Mouse (Mus musculus): ENCODE data around the gene Slit3. TPM values are rescaled to one million over a fixed set of nuclear protein-coding genes. Genes with fewer than 3 reads are reported as not detected.

Slit3 gene
- total and polyA plus RNA-seq, 3 experiments = 0.55 to 4.8 (median 2.8) TPM

GRCm38 (mm10) chr11:35693136-35693535 is 572.1 kb downstream of the Slit3 start:
- in situ Hi-C loops (cut with MboI; ENCODE audit: low pct_ligation_motif_present, low pct_unique_long_range_greater_than_20kb, low sequenced_read_pairs) (loop anchor here (10.0 to 25.0 kb wide), 3 partner anchors 152 to 806 kb away; partner anchors contain the start of gene Wwc1), dilution Hi-C loops (cut with MboI; ENCODE audit: extremely low pct_ligation_motif_present, extremely low pct_unique_long_range_greater_than_20kb, low sequenced_read_pairs) (no loop called here)
- Histone ChIP-seq H3K36me3 (replicated peaks in 1 of 2; ENCODE audit: control insufficient read depth in 1 of 2, insufficient read depth in 1 of 2, low read length in 1 of 2) (peaks cover 0 to 47% of the 10 kb centered on the region in 2 experiments), H3K27ac (ENCODE audit: insufficient read depth, low read depth) (no peak overlapping the region), H3K4me3 (replicated peaks in 1 of 3; ENCODE audit: low read depth in 2 of 3, low read length in 2 of 3, poor library complexity in 1 of 3) (no peak overlapping the region), H3K9me3 (replicated peaks; ENCODE audit: low read length) (peaks cover 2% of the 10 kb centered on the region), H3K79me2 (replicated peaks; ENCODE audit: control insufficient read depth, extremely low read depth, insufficient read depth, poor library complexity, severe bottlenecking) (no peaks in the 10 kb centered on the region), H3K9ac (ENCODE audit: insufficient read depth, low read depth) (no peak overlapping the region), H3K4me1 (ENCODE audit: control insufficient read depth in 1 of 2, insufficient read depth in 2 of 2) (peaks cover 0 to 19% of the 10 kb centered on the region in 2 experiments; a peak in 2 of 4 replicates), H3K4me2 (ENCODE audit: insufficient read depth, low read depth, poor library complexity, severe bottlenecking) (no peak overlapping the region), H3K27me3 (replicated peaks) (no peaks in the 10 kb centered on the region)
- TF ChIP-seq RAD21 (IDR thresholded peaks at IDR 0.05; ENCODE audit: low read depth, low read length) (peak; percentile 95), MAZ (IDR thresholded peaks at IDR 0.05; ENCODE audit: low read depth, low read length) (peak; percentile 73; the same call in 1 of the 2 replicates), CTCF (conservative IDR thresholded peaks at IDR 0.05 in 1 of 2, IDR thresholded peaks at IDR 0.05 in 1 of 2; ENCODE audit: low read depth in 2 of 2, low read length in 2 of 2) (peak; percentile 92 to 97), SMC3 (IDR thresholded peaks at IDR 0.05; ENCODE audit: low read depth, low read length) (peak; percentile 78), JUN (IDR thresholded peaks at IDR 0.05; ENCODE audit: insufficient read depth, low read depth, low read length) (no peak), ZC3H11A (IDR thresholded peaks at IDR 0.05; ENCODE audit: low read depth, low read length) (peak; percentile 13; the same call in 1 of the 2 replicates), SIN3A (IDR thresholded peaks at IDR 0.05; ENCODE audit: low read length) (no peak), E2F4 (IDR thresholded peaks at IDR 0.05; ENCODE audit: insufficient replicate concordance, low read depth, low read length) (no peak)
- peak; percentile 73 for DNase-seq (ENCODE audit: extremely low read depth)

DNA sequence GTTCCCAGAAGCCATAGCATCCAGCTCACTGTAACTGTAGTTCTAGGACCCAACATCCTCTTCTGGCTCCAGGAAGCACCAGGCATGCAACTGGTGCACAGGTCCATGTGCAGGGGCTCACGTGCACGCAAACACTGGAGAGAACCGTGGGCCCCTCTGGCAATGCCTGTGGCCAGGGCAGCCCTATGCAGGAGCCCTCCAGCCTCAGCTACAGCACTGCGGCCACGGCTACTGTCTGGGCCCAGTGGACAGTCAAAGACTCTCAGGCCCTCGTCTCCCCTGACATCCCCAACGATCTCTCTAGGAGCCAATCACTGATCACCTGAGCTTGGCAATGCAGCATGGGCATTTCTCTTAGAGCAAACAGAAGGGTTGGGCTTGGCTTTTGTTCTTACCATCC is 572.6 kb downstream of the Slit3 start:
- dilution Hi-C loops (cut with MboI; ENCODE audit: extremely low pct_ligation_motif_present, extremely low pct_unique_long_range_greater_than_20kb, low sequenced_read_pairs) = no loop called here
- peaks cover 1% of the 10 kb centered on the region for H3K9me3 ChIP-seq (replicated peaks; ENCODE audit: low read length)
- TF ChIP-seq UBTF (IDR thresholded peaks at IDR 0.05; ENCODE audit: low read depth, low read length) (no peak), BHLHE40 (IDR thresholded peaks at IDR 0.05; ENCODE audit: low read depth, low read length) (no peak), POLR2AphosphoS2 (IDR thresholded peaks at IDR 0.05; ENCODE audit: low read depth, low read length) (no peak), EP300 (IDR thresholded peaks at IDR 0.05; ENCODE audit: low read length) (no peak), PAX5 (IDR thresholded peaks at IDR 0.05; ENCODE audit: low read length) (no peak), JUN (IDR thresholded peaks at IDR 0.05; ENCODE audit: insufficient read depth, low read depth, low read length) (no peak), JUND (conservative IDR thresholded peaks at IDR 0.05; ENCODE audit: low read depth, low read length) (no peak), CTCF (conservative IDR thresholded peaks at IDR 0.05 in 1 of 2, IDR thresholded peaks at IDR 0.05 in 1 of 2; ENCODE audit: low read depth in 2 of 2, low read length in 2 of 2) (no peak), HCFC1 (IDR thresholded peaks at IDR 0.05; ENCODE audit: low read depth, low read length) (no peak), IRF4 (IDR thresholded peaks at IDR 0.05; ENCODE audit: low read depth, low read length) (no peak), ZKSCAN1 (IDR thresholded peaks at IDR 0.05; ENCODE audit: borderline replicate concordance, low read depth, low read length) (no peak), ZNF384 (IDR thresholded peaks at IDR 0.05; ENCODE audit: low read depth, low read length) (no peak), USF2 (conservative IDR thresholded peaks at IDR 0.05; ENCODE audit: low read depth, low read length) (no peak), MAFK (IDR thresholded peaks at IDR 0.05; ENCODE audit: insufficient replicate concordance, low read length) (no peak), NRF1 (IDR thresholded peaks at IDR 0.05; ENCODE audit: low read depth, low read length) (no peak), CHD1 (IDR thresholded peaks at IDR 0.05; ENCODE audit: low read depth, low read length) (no peak), TCF12 (IDR thresholded peaks at IDR 0.05; ENCODE audit: low read depth, low read length) (no peak), MEF2A (IDR thresholded peaks at IDR 0.05; ENCODE audit: borderline replicate concordance, low read depth, low read length) (no peak), NELFE (IDR thresholded peaks at IDR 0.05; ENCODE audit: low read depth, low read length) (no peak), TBP (conservative IDR thresholded peaks at IDR 0.05; ENCODE audit: low read depth, low read length) (no peak)
- H3K27me3 ChIP-seq (replicated peaks) = no peaks in the 10 kb centered on the region
- H3K27ac ChIP-seq (ENCODE audit: insufficient read depth, low read depth) = no peak overlapping the region
- H3K9ac ChIP-seq (ENCODE audit: insufficient read depth, low read depth) = no peak overlapping the region
- no peak overlapping the region for H3K4me2 ChIP-seq (ENCODE audit: insufficient read depth, low read depth, poor library complexity, severe bottlenecking)
- in situ Hi-C loops (cut with MboI; ENCODE audit: low pct_ligation_motif_present, low pct_unique_long_range_greater_than_20kb, low sequenced_read_pairs) = loop anchor here (10.0 to 25.0 kb wide), 3 partner anchors 151 to 806 kb away; partner anchors contain the start of gene Wwc1
- H3K36me3 ChIP-seq (replicated peaks in 1 of 2; ENCODE audit: control insufficient read depth in 1 of 2, insufficient read depth in 1 of 2, low read length in 1 of 2) = peaks cover 0 to 46% of the 10 kb centered on the region in 2 experiments
- H3K4me1 ChIP-seq (ENCODE audit: control insufficient read depth in 1 of 2, insufficient read depth in 2 of 2) = peaks cover 0 to 19% of the 10 kb centered on the region in 2 experiments; a peak in 2 of 4 replicates
- no peak for DNase-seq (ENCODE audit: extremely low read depth)
- no peak overlapping the region for H3K4me3 ChIP-seq (replicated peaks in 1 of 3; ENCODE audit: low read depth in 2 of 3, low read length in 2 of 3, poor library complexity in 1 of 3)
- no peaks in the 10 kb centered on the region for H3K79me2 ChIP-seq (replicated peaks; ENCODE audit: control insufficient read depth, extremely low read depth, insufficient read depth, poor library complexity, severe bottlenecking)
